Mouse (Mus musculus) hindbrain, embryonic 15.5 days (tissue): Measurements from ENCODE around the gene Cntnap2. TPM values are rescaled to one million over a fixed set of nuclear protein-coding genes. Genes with fewer than 3 reads are reported as not detected.

Experiments used
- ATAC-seq: fragments of 200-750 bp; cut with Nextera tagmentation; 2 replicates; pipeline ENCODE4 v1.8.0; 2017; ENCODE audit warnings: low read depth, moderate number of reproducible peaks, moderate TSS enrichment; ENCODE audit not compliant: low FRiP score
- H3K27ac ChIP-seq: fragments of 300-500 bp; sonication (generic); replicated peaks from 2 replicates; pipeline ENCODE4 v1.5.1; 2015; ENCODE audit warnings: mild to moderate bottlenecking, inconsistent platforms
- H3K27me3 ChIP-seq: fragments of 300-500 bp; sonication (generic); 2 replicates; pipeline ENCODE4 v1.6.1; 2015; ENCODE audit warnings: control low read depth, inconsistent platforms
- H3K36me3 ChIP-seq: fragments of 300-500 bp; sonication (generic); 2 replicates; pipeline ENCODE4 v1.6.1; 2015; ENCODE audit warnings: control low read depth, inconsistent platforms
- H3K4me1 ChIP-seq: fragments of 300-500 bp; sonication (generic); replicated peaks from 2 replicates; pipeline ENCODE4 v1.6.1; 2015; ENCODE audit warnings: control low read depth, inconsistent platforms
- H3K4me2 ChIP-seq: fragments of 300-500 bp; sonication (generic); 2 replicates; pipeline ENCODE4 v1.6.1; 2015; ENCODE audit warnings: moderate library complexity, mild to moderate bottlenecking, inconsistent platforms
- H3K4me3 ChIP-seq: fragments of 300-500 bp; sonication (generic); 2 replicates; pipeline ENCODE4 v1.5.1; 2015; ENCODE audit warnings: mild to moderate bottlenecking, inconsistent platforms
- H3K9ac ChIP-seq: fragments of 300-500 bp; sonication (generic); 2 replicates; pipeline ENCODE4 v1.6.1; 2015; ENCODE audit warnings: inconsistent platforms
- H3K9me3 ChIP-seq: fragments of 300-500 bp; sonication (generic); 2 replicates; pipeline ENCODE4 v1.6.1; 2016; ENCODE audit warnings: control low read depth, inconsistent platforms
- WGBS: fragments of 180-500 bp; shearing (Covaris S2); methylation state at CpG from one replicate; pipeline ENCODE4 v1.1.7; 2015; 5-methylcytosine and 5-hydroxymethylcytosine counted together
- polyA plus RNA-seq: library from polyadenylated mRNA; unstranded; fragments of >200 nt; fragmentation: Nextera tagmentation; extraction: Ambion mirVana; gene quantifications from 2 replicates; pipeline ENCODE4 v1.2.1, GENCODE M21; 2015

Gene Cntnap2
- polyA plus RNA-seq, 1 experiment from 2014 or later, result 56.5 TPM

- H3K9ac ChIP-seq, result no peak overlapping the region
- 86% methylated on average over 2 of the region's 2 CpGs for WGBS
- ATAC-seq, result no peak
Measured at GRCm38 (mm10) chr6:45648419-45648818, 589.3 kb downstream of the Cntnap2 start.

DNA sequence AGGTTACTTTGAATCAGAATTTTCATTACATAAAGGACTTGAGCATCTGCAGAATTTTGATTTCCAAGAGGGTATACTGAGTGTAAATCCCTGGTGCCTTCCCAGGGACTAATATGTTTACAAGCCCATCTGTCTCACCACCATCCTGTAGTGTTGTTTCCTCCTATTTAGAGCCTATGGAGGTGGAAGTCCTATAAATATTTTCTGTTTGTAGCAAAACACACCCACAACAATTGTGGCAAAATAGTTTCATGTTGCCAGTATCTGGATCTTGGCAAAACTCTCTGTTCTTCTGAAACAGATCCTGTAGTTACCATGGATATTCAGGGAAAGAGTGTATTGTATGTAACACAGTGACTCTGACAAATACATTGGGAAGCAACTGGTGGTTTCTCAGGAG is 641.1 kb downstream of the Cntnap2 start:
- Histone ChIP-seq H3K4me1 (no peaks in the 10 kb centered on the region), H3K4me3 (no peak overlapping the region), H3K27ac (no peak overlapping the region), H3K9ac (no peak overlapping the region), H3K9me3 (no peaks in the 10 kb centered on the region), H3K36me3 (no peaks in the 10 kb centered on the region), H3K27me3 (no peaks in the 10 kb centered on the region), H3K4me2 (no peak overlapping the region)
- no peak for ATAC-seq

More at GRCm38 (mm10) chr6:45648419-45648818, 589.3 kb downstream of the Cntnap2 start:
- no peaks in the 10 kb centered on the region for H3K9me3 ChIP-seq
- H3K27ac ChIP-seq, result no peak overlapping the region
- no peaks in the 10 kb centered on the region for H3K27me3 ChIP-seq
- no peaks in the 10 kb centered on the region for H3K4me1 ChIP-seq
- H3K4me2 ChIP-seq, result no peak overlapping the region
- H3K36me3 ChIP-seq, result no peaks in the 10 kb centered on the region
- no peak overlapping the region for H3K4me3 ChIP-seq

DNA sequence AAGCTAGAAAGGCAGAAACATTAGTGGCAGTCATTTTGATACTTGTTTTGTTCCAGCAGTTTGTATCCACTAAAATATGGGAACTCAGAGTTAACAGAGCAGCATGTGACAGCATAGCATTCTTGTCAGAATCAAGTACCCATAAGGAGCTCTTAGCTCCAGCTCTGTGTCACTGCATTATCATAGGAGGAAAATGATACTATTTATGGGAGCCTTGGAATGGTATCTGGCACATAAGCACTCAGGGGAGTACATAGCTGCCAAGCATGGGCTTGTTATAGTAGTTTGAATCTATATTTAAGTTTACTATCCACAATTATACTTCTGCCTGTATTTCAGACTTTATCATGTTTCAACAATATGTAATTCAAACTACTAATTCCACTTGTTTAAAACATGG is 732.5 kb downstream of the Cntnap2 start:
- no peak overlapping the region for H3K9ac ChIP-seq
- no peak for ATAC-seq
- H3K27ac ChIP-seq, result no peak overlapping the region
- H3K4me2 ChIP-seq, result no peak overlapping the region
- no peaks in the 10 kb centered on the region for H3K4me1 ChIP-seq
- H3K36me3 ChIP-seq, result no peaks in the 10 kb centered on the region
- H3K4me3 ChIP-seq, result no peak overlapping the region
- H3K27me3 ChIP-seq, result no peaks in the 10 kb centered on the region
- no peaks in the 10 kb centered on the region for H3K9me3 ChIP-seq

DNA sequence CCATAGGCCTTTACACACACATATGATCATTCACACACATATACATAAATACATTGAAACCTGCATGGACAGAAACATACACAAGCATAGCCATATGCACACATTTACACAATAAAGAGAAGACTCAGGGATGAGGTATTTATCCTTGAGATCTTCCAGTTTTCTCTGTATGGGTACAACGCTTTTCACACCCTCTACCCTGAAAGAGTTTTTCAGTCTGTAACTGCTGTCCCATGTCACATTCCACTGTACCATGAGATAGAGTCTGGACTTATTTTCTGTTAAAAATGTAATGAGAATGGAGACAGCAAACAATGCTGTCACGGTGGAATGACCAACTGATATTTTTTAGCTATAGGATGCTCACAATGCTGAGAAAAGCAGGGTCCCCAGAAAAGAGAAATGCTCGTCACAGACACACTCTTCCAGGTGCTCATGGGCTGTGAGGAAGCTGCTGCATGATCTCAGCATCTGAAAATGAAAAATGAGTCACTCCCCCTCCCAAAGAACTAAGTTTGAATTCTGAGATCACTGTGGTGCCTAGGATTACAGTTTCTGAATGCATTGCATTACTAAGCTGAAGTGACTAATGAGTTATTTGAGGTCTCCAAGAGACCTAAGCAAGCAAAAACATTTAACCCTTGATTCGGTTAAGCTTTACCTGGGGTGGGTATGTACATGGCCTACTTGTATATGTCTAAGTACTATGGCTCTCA is 782.6 kb downstream of the Cntnap2 start:
- Histone ChIP-seq H3K9ac (no peak overlapping the region), H3K4me1 (no peaks in the 10 kb centered on the region), H3K36me3 (no peaks in the 10 kb centered on the region), H3K4me2 (no peak overlapping the region), H3K27me3 (no peaks in the 10 kb centered on the region), H3K4me3 (no peak overlapping the region), H3K9me3 (no peaks in the 10 kb centered on the region), H3K27ac (no peak overlapping the region)
- no peak for ATAC-seq
- WGBS, result 89% methylated on average over 4 of the region's 4 CpGs

DNA sequence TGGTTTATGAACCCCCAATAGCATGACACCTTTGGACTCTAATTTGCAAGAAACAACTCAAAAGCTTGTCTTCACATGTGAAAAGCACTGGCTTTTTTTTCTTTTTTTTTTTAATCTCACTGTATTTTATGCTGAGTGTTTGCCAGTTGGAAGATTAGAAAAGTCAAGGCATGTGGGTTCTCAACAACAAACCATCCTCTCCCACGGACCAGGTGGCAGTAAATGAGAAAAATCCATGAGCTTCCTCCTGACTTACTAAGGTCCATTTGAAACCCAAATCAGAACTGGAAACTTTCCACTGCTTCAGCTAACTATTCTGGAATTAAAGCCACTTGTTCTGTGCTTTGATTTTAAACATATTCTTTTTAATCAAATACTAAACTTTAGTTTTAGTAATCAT is 784.6 kb downstream of the Cntnap2 start:
- Histone ChIP-seq H3K27ac (no peak overlapping the region), H3K4me3 (no peak overlapping the region), H3K36me3 (no peaks in the 10 kb centered on the region), H3K27me3 (no peaks in the 10 kb centered on the region), H3K9me3 (no peaks in the 10 kb centered on the region), H3K4me1 (no peaks in the 10 kb centered on the region), H3K4me2 (no peak overlapping the region), H3K9ac (no peak overlapping the region)
- ATAC-seq, result no peak
- 76% methylated on average over 1 of the region's 1 CpGs for WGBS

DNA sequence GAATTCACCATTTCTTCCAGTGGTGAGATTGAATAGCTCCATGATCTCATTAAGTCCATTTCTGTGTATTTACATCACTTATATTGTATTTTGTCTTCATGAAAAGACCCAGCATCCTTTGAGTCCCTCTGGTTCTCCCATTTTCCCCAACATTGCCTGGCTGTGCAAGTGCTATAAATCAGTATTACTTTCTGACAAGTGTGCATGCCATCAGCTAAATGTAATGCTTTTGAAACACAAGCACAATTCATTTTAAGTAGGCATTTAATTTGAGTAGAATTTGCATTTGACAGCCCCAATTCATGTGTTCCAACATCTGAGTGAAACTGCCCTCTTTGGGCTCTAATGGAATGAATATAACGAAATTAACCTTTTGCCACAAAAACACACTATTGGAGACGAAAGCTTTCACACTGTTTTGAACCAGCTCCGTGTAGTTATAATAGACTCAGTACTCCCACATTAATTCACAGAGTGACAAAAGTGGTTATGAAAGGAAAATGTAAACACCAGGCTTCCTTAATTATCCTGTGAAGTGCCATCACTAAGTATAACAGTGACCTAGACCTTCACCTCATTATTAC is 812.3 kb downstream of the Cntnap2 start:
- no peak overlapping the region for H3K4me3 ChIP-seq
- no peak overlapping the region for H3K27ac ChIP-seq
- no peak overlapping the region for H3K4me2 ChIP-seq
- no peak overlapping the region for H3K9ac ChIP-seq
- no peaks in the 10 kb centered on the region for H3K27me3 ChIP-seq
- no peaks in the 10 kb centered on the region for H3K36me3 ChIP-seq
- no peaks in the 10 kb centered on the region for H3K4me1 ChIP-seq
- 33% methylated on average over 3 of the region's 3 CpGs for WGBS
- H3K9me3 ChIP-seq, result no peaks in the 10 kb centered on the region
- no peak for ATAC-seq

- Histone ChIP-seq H3K9ac (no peak overlapping the region), H3K27me3 (no peaks in the 10 kb centered on the region), H3K36me3 (no peaks in the 10 kb centered on the region), H3K4me1 (no peaks in the 10 kb centered on the region), H3K4me3 (no peak overlapping the region), H3K27ac (no peak overlapping the region), H3K9me3 (no peaks in the 10 kb centered on the region), H3K4me2 (no peak overlapping the region)
- 78% methylated on average over 1 of the region's 1 CpGs for WGBS
- no peak for ATAC-seq
Measured at GRCm38 (mm10) chr6:45885486-45885885, 826.3 kb downstream of the Cntnap2 start.

DNA sequence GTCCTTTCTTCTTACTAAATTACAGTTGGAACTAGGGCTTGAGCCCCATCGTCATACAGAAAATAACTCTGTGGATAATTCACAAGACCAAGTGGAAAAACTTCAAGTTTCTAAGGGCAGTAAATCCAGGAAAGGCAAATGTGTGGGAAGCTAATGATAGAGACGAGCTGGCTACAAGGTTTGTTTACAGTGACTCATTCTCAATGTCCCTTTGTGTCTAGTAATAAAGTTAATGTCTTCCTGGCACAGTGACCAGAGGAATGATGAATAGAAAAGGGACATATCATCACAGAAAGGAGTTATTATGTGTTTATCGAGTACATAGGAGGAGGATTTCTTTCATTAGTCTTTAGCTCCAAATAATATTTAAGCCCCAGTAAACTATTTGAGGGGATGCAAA is 828.7 kb downstream of the Cntnap2 start:
- Histone ChIP-seq H3K27ac (no peak overlapping the region), H3K9ac (no peak overlapping the region), H3K36me3 (no peaks in the 10 kb centered on the region), H3K9me3 (no peaks in the 10 kb centered on the region), H3K4me2 (no peak overlapping the region), H3K4me3 (no peak overlapping the region), H3K4me1 (no peaks in the 10 kb centered on the region), H3K27me3 (no peaks in the 10 kb centered on the region)
- WGBS, result 80% methylated on average over 3 of the region's 3 CpGs
- no peak for ATAC-seq

DNA sequence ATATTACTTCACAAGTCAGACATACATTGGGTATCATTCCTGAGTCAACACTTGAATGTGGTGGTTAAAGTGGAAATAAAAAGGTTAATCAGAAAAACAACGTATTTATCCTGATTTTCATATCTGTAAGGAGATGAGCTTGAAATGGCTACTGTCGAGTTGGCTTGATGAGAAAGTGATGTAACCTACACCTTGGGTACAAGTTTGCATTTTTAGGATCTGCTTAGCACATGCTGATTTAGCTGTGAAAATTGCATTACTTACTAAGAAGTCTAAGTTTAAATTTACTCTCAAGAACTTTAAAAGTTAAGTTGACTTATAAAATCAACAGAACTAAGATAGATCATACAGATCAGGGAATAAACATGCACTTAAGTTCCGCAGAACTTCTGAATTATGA is 879.1 kb downstream of the Cntnap2 start:
- Histone ChIP-seq H3K4me2 (no peak overlapping the region), H3K27me3 (no peaks in the 10 kb centered on the region), H3K36me3 (no peaks in the 10 kb centered on the region), H3K9me3 (no peaks in the 10 kb centered on the region), H3K9ac (no peak overlapping the region), H3K27ac (no peak overlapping the region), H3K4me1 (no peaks in the 10 kb centered on the region), H3K4me3 (no peak overlapping the region)
- WGBS, result 84% methylated on average over 3 of the region's 3 CpGs
- ATAC-seq, result no peak

GRCm38 (mm10) chr6:45938775-45939174 is 879.6 kb downstream of the Cntnap2 start:
- 27% methylated on average over 1 of the region's 1 CpGs for WGBS
- ATAC-seq, result no peak
- no peak overlapping the region for H3K9ac ChIP-seq
- no peak overlapping the region for H3K27ac ChIP-seq
- H3K27me3 ChIP-seq, result no peaks in the 10 kb centered on the region
- H3K9me3 ChIP-seq, result no peaks in the 10 kb centered on the region
- H3K4me1 ChIP-seq, result no peaks in the 10 kb centered on the region
- no peak overlapping the region for H3K4me2 ChIP-seq
- no peaks in the 10 kb centered on the region for H3K36me3 ChIP-seq
- H3K4me3 ChIP-seq, result no peak overlapping the region

DNA sequence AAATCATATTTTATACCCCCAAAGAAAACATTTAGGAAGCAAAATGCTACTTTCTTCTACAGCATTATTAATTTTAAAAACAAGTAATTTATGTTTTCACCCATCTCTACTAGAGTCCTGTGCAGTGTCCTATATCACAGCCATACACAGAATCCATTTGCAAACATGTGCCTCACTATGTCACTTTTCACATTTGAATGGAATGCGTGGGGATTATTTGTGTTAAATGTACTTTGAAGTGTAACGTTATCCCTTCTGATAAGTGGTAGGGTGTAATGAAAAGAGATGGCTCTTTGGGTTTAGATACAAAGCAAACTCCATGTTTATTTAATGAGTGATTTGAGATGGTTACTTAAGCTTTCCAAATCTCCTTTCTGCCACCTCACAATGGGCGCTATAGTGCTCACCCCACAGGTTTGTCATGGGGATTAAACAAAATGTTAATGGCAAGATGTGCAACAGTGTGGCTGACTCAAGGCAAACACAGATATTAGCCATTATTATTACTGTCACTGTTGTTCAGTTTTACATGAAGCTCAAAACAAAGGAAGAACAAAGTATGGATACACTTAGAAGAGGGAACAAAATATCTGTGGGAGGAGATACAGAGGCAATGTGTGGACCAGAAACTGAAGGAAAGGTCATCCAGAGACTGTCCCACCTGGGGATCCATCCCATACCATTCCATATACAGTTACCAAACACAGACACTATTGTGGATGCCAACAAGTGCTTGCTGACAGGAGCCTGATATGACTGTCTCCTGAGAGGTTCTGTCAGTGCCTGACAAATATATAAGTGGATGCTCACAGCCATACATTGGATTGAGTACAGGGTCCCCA is 886.2 kb downstream of the Cntnap2 start:
- no peak for ATAC-seq
- Histone ChIP-seq H3K27ac (no peak overlapping the region), H3K4me1 (no peaks in the 10 kb centered on the region), H3K36me3 (no peaks in the 10 kb centered on the region), H3K9ac (no peak overlapping the region), H3K27me3 (no peaks in the 10 kb centered on the region), H3K4me3 (no peak overlapping the region), H3K4me2 (no peak overlapping the region), H3K9me3 (no peaks in the 10 kb centered on the region)
- 41% methylated on average over 3 of the region's 3 CpGs for WGBS

DNA sequence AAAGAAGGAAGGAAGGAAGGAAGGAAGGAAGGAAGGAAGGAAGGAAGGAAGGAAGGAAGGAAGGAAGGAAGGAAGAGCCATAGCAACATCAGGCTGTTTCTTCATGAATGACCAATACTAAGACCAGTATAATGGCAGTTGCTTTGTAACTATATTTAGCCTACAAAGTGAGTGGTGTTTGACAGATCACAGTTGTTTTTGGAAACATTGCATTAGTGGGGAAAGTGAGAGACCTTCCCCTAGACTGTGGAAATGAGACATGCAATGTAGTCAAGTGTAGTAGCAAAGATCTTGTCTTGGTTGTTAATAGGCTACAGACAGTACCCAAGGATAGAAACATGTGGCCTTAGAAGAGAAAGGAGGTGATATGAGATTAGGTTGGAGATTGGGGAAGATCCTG is 895.6 kb downstream of the Cntnap2 start:
- Histone ChIP-seq H3K4me3 (no peak overlapping the region), H3K9ac (no peak overlapping the region), H3K4me1 (no peaks in the 10 kb centered on the region), H3K4me2 (no peak overlapping the region), H3K27me3 (no peaks in the 10 kb centered on the region), H3K9me3 (no peaks in the 10 kb centered on the region), H3K27ac (no peak overlapping the region), H3K36me3 (no peaks in the 10 kb centered on the region)
- ATAC-seq, result no peak
